Mouse (Mus musculus): ENCODE data around the gene Cap1.
A peak's percentile ranks its signal among the peaks of the same experiment; 100 is the strongest.

The Cap1 gene

DNA sequence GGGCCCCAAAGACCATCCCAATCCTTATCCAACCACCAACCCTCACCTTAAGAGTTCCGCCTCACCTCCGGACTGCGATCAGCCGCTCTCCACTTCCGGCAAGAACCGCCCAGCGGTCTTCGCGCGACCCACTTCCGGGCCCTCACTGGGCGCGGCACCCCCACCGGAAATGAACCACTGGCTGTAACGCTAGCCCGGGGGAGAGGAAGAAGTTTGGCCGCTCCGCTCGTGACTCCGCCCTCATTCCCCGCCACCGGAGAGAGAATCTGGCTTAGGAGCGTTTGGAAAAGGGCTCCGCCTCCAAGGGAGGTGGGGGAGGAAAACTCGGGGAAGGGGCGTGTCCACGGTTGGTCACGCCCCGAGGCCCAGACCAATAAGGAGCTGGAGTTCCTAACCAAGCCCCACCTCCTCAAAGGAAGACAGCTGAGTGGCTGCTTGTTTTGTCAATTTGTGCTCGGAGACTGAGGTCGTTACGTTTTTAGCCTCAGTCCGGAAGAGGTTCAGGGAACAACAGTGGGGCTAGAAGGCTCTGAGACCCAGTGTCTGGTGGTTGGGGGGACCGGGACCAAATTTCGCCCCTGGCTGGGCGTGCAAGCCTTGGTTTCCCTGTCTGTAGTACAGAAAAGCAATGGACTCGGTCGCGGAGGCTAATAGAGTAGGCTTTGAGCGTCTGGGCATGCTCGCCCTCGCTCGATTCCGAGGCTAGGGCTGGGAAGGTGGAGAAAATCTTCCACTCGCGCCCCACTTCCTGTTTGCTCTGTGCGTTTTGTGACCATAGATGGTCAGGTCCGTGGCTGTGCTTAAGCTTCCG, at the start of gene Cap1:
Cap1 (minus strand) TSS at position 289 of the 811 bp plus-strand sequence.
- DNase-seq (ENCODE audit: low read depth): peak; percentile 99

DNA sequence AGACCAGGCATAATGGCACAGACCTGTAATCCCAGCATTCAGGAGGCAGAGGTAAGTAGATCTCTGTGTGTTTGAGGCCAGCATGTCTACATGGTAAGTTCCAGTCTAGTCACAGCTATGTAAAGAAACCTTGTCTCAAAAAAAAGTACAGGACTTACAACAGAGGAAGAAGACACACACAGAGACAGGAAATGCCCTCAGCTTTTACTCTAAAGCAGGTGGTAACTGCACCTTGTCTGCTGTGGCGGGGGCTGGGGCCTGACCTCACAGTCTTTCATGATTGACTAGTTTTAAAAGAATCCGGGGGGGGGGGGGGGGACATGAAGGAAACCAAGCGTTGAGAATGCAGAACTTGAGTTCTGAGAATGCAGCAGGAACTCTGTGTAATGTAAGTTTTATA, 48.0 kb upstream of the Cap1 start:
- DNase-seq (ENCODE audit: low read depth): peak; percentile 79

DNA sequence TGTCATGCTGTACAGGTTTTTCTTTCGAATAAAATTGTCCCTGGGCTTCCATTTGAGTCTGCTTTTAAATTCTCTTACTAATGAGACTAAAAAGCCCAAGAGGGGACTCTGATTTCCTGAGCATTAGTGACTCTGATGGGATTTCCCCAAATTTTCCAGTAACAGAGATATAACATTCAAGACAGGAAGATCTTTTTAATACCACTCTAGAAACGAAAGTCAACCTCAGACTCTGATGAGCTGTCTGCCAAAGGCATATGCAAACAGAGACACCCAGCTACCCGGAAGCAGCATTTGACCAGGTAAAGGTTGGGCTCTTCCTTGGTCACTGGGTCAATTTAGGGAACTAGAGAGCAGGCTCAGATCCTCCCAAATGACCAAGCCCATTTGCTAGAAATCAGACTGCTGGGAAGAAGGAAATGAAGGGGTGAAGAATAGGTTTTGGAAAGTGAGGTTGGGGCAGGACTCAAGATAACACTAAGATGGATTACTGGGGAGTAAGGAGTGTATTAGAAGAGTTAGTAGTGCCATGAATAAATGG, 47.3 kb upstream of the Cap1 start:
- DNase-seq (ENCODE audit: low read depth): peak; percentile 84

DNA sequence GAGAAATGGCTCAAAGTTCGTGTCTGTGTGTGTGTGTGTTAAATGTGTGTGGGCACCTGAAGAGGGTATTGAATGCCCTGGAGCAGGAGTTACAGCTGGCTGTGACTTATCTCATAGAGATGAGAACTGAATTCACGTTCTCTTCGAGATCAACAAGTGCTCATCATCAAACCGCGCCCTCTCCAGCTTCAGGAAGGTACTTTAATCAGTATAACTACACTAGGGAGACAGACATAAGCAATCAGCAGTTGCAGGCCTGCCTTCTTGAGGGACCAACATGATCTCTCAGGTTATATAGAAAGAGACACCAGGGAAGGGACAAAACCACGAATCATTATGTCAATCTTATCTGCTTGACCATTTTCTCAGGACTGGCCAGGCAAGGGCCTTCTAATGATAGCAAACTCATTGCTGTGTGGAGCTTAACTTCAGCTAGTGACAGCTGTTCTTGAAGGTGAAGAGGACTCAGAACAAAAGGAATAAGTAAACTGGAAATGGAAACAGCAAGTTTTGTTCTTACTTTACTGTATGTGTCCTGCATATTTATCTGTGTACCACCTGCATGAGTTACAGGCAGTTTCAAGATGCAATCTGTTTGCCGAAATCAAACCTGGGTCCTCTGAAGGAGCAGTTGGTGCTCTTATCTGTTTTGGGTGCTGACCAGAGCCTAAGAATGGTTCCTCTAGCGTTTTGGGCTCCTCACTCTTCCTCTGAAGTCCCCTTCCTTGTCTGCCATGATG, 46.6 kb upstream of the Cap1 start:
- DNase-seq (ENCODE audit: low read depth): peak; percentile 76

DNA sequence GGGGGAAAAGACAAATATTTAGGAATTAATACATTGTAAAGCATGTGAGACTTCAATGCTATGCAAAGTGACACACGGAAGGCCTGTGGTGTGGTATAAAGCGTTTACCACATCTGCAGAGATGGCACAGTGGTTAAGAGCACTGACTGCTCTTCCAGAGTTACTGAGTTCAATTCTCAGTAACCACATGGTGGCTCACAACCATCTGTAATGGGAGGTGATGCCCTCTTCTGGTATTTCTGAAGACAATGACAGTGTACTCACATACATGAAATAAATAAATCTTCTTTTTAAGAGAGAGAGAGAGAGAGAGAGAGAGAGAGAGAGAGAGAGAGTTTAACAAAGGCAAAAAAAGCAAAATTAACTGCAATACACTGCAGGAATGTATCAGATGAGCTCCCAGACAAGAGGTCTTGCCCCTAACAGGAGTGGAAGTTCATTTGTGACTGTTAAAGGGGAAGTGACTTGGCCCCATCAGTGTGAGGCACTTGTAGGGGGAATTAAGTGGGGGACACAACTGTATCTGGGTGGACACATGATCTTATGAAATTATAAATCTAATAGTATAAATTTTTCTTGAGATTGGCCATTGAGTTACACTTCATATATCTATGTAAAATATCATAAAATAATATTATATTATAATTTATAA, 45.2 kb upstream of the Cap1 start:
- no peak for DNase-seq (ENCODE audit: low read depth)

DNA sequence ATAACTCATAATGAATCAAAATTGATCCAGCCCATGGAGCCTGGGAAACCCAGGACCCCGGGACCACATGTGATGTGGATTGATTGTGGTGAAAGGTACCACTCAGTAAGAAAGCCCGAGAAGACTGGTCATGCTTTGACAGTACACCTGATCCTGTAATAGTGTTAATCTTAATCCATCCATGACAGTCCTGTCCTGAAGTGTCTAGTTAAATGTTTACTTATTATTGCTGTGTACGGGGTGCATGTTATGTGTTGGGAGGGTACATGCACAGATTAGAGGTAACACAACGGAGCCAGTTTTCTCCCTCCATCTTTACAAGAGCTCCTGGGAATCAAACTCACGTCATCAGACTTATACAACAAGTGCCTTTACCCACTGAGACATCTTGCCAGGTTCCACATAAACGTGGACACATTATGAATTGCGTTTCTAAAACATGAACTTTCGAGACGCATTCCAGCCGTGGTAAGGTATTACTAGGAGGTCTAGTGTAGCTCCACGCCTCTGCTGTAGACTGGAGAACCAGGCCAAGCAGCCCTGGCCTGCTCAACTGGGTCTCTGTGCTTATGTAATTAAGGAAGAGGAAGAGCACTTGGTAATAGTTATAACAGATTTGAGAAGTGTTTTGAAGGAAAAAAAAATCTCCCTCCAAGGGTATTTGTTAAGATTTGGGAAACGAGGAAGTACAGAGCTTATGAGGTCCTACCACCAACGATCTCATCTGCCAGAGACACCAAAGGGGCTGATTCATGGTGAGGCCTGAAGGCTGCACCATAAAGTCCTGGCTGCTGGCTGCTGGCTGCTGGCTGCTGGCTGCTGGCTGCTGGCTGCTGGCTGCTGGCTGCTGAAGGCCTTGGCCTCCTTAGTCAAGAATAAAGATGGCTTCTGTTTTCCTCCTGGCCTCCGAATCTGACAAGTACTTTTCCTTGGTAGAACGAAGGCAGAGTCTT, 37.8 kb upstream of the Cap1 start:
- DNase-seq (ENCODE audit: low read depth): no peak

DNA sequence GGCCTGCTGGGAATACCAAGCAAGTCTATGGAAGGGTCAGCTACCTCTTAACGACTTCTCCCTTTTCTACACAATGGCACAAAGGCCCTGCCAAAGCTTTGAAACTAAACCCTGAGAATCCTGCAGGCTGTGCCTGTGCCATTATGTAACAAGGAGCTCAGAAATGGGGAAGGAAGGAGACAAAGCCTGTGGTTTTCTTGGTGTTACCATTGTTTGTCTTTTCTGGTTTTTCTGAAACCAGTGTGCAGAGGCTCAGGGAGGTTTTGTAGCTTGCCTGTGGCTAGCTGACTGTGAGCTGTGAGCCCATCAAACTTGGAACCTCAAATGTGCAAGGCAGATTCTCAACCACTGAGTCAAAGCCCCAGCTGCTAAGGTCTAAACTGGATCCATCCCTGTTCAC, 37.0 kb upstream of the Cap1 start:
- no peak for DNase-seq (ENCODE audit: low read depth)

DNA sequence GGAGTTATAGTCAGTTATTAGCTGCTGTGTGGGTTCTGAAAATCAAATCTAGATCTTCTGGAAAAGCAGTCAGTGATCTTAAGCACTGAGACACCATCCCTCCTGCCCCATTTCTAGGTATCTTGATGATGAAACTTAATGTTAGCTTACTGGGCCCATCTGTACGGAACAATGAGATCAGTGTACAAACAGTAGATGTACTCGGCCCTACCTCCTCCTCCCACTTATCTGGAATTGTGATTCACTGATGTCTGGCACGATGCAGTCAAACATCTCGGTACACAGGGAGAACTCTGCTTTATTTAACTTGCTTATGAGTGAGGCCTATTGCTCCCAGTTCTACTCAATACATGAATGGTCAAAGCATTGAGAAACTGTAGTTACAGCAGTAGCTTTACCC, 30.1 kb upstream of the Cap1 start:
- DNase-seq (ENCODE audit: low read depth): no peak

DNA sequence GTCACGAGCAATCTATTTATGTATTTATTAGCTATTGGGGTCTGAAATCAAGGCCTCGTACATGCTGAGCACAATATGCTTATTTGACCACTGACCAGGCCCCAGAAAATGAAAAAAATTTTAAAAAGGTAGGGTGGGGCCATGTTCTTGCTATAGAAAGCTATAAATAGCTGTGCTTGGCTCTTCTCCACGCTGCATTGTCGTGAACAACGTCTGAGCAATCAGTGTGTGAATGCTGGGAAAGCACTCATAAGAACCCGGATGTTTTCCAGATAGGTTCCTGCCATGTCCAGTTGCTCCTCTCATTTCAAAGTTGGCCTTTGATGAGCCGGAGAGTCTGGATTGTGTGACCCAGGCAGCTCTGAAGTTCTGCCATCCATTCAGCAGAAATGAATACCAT, 28.3 kb upstream of the Cap1 start:
- DNase-seq (ENCODE audit: low read depth): no peak

DNA sequence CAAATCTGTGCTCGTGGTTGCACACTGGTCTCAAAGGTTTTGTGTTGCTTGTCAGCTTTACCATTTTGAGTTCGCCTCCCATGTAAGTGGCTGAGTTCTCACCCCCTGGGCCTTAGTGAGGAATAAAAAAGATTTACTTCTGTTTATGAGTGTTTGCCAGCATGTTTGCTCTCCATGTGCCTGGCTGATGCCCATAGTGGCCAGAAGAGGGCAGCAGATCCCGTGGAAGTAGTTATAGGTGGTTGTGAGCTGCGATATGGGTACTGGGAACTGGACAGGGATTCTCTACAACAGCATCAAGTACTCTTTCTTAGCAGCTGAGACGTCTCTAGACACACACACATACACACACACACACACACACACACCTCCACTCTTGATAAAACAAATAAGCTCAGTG, 26.8 kb upstream of the Cap1 start:
- peak; percentile 47 for DNase-seq (ENCODE audit: low read depth)

DNA sequence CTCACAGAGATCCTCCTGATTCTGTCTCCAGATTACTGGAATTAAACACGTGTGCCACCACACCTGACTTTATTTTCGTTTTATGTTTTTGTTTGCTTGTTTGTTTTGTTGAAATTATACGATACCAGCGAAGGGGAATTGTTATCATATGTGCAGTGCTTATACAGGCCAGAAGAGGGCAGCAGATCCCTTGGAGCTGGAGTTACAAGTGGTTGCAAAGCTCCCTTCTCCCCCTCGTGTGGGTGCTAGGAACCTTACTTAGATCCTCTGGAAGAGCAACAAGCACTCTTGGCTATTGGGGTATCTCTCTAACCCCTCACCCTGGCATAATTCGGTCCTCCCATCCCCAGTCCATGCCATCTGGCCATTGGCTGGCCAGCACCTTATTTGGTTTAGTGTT, 24.7 kb upstream of the Cap1 start:
- DNase-seq (ENCODE audit: low read depth): peak; percentile 75

DNA sequence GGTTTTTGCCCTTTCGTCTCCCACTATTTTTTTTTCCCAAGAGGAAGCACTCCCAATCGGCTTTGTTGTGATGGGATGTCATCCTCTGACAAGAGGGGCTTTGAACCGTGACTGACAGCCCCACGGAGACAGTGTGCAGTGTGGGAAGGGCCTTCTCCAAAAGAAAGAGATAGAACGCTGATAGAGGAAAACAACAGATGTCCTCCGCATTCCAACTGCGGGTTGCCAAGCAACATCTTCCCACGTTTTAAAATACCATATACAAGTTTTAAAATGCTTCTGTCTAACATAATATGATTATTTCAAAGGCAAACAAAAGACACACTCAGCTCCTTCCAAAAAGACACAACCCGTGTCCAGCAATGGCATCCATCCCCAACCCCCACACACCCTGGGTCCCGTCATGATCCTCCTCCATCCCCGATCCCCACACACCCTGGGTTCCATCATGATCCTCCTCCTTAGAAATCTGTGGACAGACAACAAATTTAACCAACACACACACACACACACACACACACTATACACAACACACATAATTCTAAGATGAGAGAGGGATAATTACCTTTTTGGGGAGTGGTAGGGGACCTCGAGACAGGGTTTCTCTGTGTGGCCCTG, 23.8 kb upstream of the Cap1 start:
- no peak for DNase-seq (ENCODE audit: low read depth)

DNA sequence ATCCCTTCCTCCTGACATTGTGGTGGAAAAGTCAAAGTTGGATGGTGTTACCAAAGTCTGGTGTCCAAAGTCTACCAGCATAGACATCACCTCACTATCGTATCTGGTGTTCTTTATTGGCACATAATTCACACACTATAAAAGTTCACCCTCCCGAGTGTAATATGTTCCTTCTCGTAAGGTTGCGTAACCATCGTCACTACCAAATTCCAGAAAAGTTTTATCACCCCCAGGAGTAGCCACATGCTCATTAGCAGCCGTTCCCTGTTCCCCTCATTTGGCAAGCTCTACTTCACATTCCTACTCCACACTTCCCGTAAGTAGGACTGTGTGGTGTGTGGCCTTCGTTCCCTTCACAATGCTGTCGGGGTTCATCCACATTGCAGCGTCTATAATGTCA, 19.5 kb upstream of the Cap1 start:
- DNase-seq (ENCODE audit: low read depth): no peak

DNA sequence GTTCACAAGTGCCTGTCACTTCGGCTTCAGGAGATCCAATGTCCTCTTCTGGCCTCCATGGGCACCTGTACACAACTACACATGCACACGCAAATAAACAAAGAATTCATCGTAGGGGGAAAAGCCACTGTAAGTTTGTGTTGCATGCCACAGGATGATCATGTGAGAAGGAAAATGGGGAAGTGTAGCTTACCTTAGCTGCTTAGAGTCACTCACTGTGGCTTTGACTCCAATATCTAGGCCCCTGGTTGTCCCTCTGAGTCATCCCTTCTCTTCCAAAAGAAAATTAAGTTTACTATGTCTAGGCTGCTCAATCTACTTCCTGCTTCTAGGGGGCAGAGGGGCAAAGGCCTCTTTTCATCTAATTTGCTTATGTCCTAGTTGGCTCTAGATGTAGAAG, 17.9 kb upstream of the Cap1 start:
- DNase-seq (ENCODE audit: low read depth): no peak

DNA sequence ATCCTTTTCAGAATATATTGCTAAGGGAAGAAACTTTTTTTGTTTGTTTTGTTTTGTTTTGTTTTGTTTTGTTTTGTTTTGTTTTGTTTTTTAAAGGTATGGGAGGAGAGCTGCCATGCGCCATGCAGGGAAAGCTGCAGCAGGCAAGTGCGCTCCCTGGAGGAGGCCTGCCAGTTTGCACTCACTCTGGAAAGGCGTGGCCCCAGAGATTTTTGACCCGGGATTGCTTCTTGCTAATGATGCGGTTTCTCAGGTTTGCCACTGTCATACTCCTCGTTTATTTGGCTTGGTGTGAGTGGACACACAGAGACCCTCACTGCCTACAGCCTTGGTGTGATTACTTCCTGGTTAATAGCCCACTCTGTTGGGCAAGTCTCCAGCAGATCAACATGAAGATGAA, 16.3 kb upstream of the Cap1 start:
- peak; percentile 37 for DNase-seq (ENCODE audit: low read depth)

DNA sequence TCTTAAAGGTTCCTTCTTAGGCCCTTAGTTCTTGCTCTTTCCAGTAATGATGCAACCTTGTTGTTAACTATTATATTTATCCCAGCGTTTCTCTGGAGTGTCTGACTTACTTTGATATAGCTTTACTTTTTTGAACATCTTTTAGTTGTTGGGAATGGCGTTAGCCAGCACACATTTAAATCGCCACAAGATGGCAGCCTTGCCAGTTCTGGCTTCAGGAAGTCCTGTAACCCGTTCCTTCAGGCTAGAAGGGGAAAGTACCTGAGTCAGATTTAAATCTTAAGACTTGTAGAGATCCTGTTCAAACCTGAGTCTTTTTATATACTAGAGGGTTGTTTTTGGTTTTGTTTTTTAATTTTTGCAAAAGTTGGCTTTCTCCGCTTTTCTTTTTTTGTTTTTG, 12.5 kb upstream of the Cap1 start:
- DNase-seq (ENCODE audit: low read depth): peak; percentile 91

DNA sequence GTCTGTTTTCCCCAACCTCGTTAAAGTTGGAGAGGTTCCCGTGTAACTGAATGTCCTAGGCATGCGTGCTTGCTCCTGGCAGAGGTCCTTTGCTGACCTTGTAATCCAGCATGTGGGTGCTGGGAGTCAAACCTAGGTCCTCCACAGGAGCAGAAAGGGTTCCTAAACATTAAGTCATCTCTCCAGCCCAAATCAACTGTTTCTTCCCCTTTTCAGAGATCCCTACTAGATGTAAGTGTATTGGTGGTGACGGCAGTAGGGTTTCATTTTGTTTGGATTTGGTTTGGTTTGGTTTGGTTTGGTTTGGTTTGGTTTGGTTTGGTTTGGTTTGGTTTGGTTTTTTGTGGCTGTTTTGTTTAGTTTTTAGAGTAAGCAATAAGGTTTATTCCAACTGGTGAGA, 11.9 kb upstream of the Cap1 start:
- DNase-seq (ENCODE audit: low read depth): no peak

DNA sequence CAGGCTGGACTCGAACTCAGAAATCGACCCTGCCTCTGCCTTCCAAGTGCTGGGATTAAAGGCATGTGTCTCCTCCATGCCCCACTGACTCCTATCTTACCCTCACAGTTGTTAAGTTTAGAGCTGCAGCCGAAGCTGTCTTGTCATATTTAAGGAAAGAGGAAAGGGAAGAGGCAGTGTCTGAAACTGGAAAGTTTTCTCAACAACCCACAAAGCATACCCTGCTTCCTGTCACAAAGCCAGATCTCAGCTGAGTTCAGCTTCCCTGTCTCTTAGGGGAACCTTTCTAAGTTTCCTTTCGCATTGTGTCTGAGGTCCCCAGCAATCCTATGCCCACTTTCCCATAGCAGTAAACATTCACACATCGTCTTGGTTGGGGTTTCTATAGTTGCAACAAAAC, 6.3 kb upstream of the Cap1 start:
- no peak for DNase-seq (ENCODE audit: low read depth)

DNA sequence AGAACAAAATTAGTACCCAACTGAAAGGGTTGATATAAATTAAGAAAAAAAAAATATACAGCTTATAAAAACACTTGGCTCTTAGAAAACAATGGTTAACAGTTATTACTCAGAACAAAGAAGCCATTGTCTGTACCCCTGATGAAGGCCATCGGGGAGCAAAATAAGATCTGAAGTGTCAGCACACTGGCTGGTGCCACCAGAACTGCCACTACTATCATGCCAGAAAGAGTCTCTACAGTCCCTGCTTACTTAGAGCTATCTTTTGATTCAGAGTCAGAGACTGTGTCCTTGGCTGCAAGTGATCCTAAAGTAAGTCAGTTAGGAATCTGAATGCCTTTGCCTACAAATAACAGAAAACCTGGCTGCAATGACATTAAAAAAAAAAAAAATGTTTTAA, 5.7 kb upstream of the Cap1 start:
- DNase-seq (ENCODE audit: low read depth): no peak

DNA sequence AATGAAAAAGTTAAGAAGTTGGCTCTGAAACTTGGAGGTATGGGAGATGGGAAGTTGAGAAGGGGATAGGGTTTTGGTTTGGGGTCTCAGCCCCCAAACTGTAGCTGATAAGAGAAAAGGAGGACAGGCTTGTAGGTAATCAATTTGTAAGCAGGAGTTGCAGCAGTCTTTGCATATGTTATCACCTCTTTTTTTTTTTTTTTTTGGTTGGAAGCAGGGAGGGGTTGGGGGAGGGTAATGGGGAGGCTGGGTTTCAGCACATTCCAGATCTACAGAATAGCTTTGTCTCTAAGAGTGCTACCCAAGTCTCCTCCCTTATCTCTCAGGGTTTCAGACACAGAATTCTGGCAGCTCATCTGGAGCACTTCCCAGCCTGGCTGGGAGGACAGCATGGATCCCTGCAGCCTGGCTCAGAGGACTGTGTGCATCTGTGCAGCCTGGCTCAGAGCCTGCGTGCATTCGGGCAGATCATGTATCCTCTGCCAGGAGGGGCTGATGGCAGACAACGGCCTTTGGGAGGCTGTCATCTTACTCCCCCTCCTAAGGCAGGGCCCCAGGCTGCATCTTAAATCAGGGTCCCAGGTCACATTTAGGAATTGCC, 5.1 kb upstream of the Cap1 start:
- DNase-seq (ENCODE audit: low read depth): no peak

DNA sequence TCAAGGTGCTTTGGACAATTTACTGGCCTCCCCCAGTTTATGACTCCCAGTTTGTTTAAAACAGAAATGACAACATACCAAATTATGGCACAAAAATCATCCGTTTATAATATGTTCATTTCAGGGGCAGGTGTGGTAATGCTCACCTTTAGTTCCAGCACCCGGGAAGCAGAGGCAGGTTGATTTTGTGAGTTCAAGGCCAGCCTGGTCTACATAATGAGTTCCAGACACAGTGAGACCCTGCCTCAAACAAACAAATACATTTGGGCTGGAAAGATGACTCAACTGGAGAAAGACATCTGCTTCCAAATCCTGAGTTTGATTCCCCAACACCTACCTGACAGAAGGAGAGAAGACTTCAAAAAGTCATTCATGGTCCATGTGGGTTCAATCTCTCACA, 1.5 kb upstream of the Cap1 start:
- DNase-seq (ENCODE audit: low read depth): no peak

All from induced T-regulatory cell, adult 2 months (primary cell).